Mouse (Mus musculus) neural tube, embryonic 10.5 days (tissue): ENCODE results near the gene Disc1.
A peak's percentile ranks its signal among the peaks of the same experiment; 100 is the strongest.

ENCODE experiments used
- DNase-seq: peaks from one replicate; pipeline ENCODE4 v3.0.0-alpha.2; 2017; ENCODE audit warnings: low spot score; ENCODE audit errors: extremely low spot score

The Disc1 gene

GRCm38 (mm10) chr8:125218669-125219068, 164.7 kb downstream of the Disc1 start:
- DNase-seq = no peak

GRCm38 (mm10) chr8:125220608-125221007, 166.6 kb downstream of the Disc1 start:
- DNase-seq = no peak

- no peak for DNase-seq
These were observed 167.1 kb downstream of the Disc1 start for GRCm38 (mm10) chr8:125221062-125221461.

GRCm38 (mm10) chr8:125223031-125223753, 169.2 kb downstream of the Disc1 start:
- no peak for DNase-seq

- DNase-seq = no peak
These were observed 170.3 kb downstream of the Disc1 start for GRCm38 (mm10) chr8:125224271-125224699.

GRCm38 (mm10) chr8:125225266-125225665, 171.3 kb downstream of the Disc1 start:
- DNase-seq = no peak

GRCm38 (mm10) chr8:125226989-125227624, 173.1 kb downstream of the Disc1 start:
- DNase-seq = no peak

- no peak for DNase-seq
These were observed 176.6 kb downstream of the Disc1 start for GRCm38 (mm10) chr8:125230526-125231131.

- no peak for DNase-seq
These were observed 178.7 kb downstream of the Disc1 start for GRCm38 (mm10) chr8:125232724-125233123.

- DNase-seq = peak; percentile 63
These were observed 182.2 kb downstream of the Disc1 start for GRCm38 (mm10) chr8:125235898-125236835.

GRCm38 (mm10) chr8:125240763-125241162, 186.8 kb downstream of the Disc1 start:
- DNase-seq = no peak

GRCm38 (mm10) chr8:125242382-125242781, 188.4 kb downstream of the Disc1 start:
- DNase-seq = no peak

- no peak for DNase-seq
These were observed 188.9 kb downstream of the Disc1 start for GRCm38 (mm10) chr8:125242921-125243320.

GRCm38 (mm10) chr8:125246737-125247292, 192.8 kb downstream of the Disc1 start:
- no peak for DNase-seq

- DNase-seq = no peak
These were observed 193.4 kb downstream of the Disc1 start for GRCm38 (mm10) chr8:125247349-125247748.

GRCm38 (mm10) chr8:125252946-125253345, 199.0 kb downstream of the Disc1 start:
- DNase-seq = no peak

GRCm38 (mm10) chr8:125253505-125254180, 199.6 kb downstream of the Disc1 start:
- DNase-seq = no peak

GRCm38 (mm10) chr8:125254188-125255005, 200.4 kb downstream of the Disc1 start:
- DNase-seq = peak; percentile 80

GRCm38 (mm10) chr8:125255006-125255685, 201.2 kb downstream of the Disc1 start:
- DNase-seq = no peak
